Mouse (Mus musculus) forebrain, postnatal 0 days (tissue): ENCODE measurements around the gene Sumf2. TPM values are rescaled to one million over a fixed set of nuclear protein-coding genes. Genes with fewer than 3 reads are reported as not detected.
"Not testable (repeated sequence)": the region's sequence is repeated elsewhere in the genome, so short reads cannot be mapped to it uniquely, and the experiment has no call there.

Experiments
- ATAC-seq: fragments of 200-750 bp; cut with Nextera tagmentation; 2 replicates; pipeline ENCODE4 v1.8.0; 2017; ENCODE audit warnings: mild to moderate bottlenecking, moderate library complexity
- DNase-seq: peaks from one replicate; pipeline ENCODE4 v3.0.0-alpha.2; 2015
- H3K27ac ChIP-seq: fragments of 300-500 bp; sonication (generic); 2 replicates; pipeline ENCODE4 v1.5.1; 2014; ENCODE audit warnings: low read depth, mild to moderate bottlenecking, antibody characterized with exemption, low read length, moderate library complexity, mixed read lengths
- H3K27me3 ChIP-seq: fragments of 300-500 bp; sonication (generic); 2 replicates; pipeline ENCODE4 v1.6.1; 2014; ENCODE audit warnings: mild to moderate bottlenecking, low read length, mixed read lengths; ENCODE audit not compliant: insufficient read depth
- H3K36me3 ChIP-seq: fragments of 300-500 bp; sonication (generic); 2 replicates; pipeline ENCODE4 v1.6.1; 2014; ENCODE audit warnings: mild to moderate bottlenecking, moderate library complexity; ENCODE audit not compliant: insufficient read depth
- H3K4me1 ChIP-seq: fragments of 300-500 bp; sonication (generic); 2 replicates; pipeline ENCODE4 v1.6.1; 2014; ENCODE audit warnings: antibody characterized with exemption; ENCODE audit not compliant: insufficient read depth
- H3K4me2 ChIP-seq: fragments of 300-500 bp; sonication (generic); 2 replicates; pipeline ENCODE4 v1.6.1; 2014; ENCODE audit warnings: low read depth, mild to moderate bottlenecking, moderate library complexity
- H3K4me3 ChIP-seq: fragments of 300-500 bp; sonication (generic); 2 replicates; pipeline ENCODE4 v1.5.1; 2014; ENCODE audit warnings: low read depth, low read length, mixed read lengths
- H3K9ac ChIP-seq: fragments of 300-500 bp; sonication (generic); 2 replicates; pipeline ENCODE4 v1.6.1; 2014; ENCODE audit warnings: mild to moderate bottlenecking
- H3K9me3 ChIP-seq: fragments of 300-500 bp; sonication (generic); 2 replicates; pipeline ENCODE4 v1.6.1; 2016; ENCODE audit warnings: low read length
- CTCF ChIP-seq: sonication (generic); IDR thresholded peaks from 2 replicates; pipeline ENCODE4 v1.5.1; 2016; ENCODE audit warnings: antibody characterized with exemption, control low read depth, low read depth
- WGBS: fragments of 180-500 bp; shearing (Covaris S2); extraction: QIAGEN DNeasy Blood & Tissue Kit; methylation state at CpG from one replicate; pipeline ENCODE4 v1.1.7; 2014; 5-methylcytosine and 5-hydroxymethylcytosine counted together
- polyA plus RNA-seq: library from polyadenylated mRNA; unstranded; fragments of >200 nt; fragmentation: Nextera tagmentation; extraction: Ambion mirVana; gene quantifications from 2 replicates; pipeline ENCODE4 v1.2.1, GENCODE M21; 2015
- total RNA-seq: library from RNA; depleted of rRNA; stranded (reverse); fragments of >200 nt; gene quantifications from 2 replicates; pipeline ENCODE4 v1.2.3, GENCODE M21; 2014

Sumf2 gene
- total and polyA plus RNA-seq, 2 experiments from 2014 or later = 21.2 to 29.9 TPM

DNA sequence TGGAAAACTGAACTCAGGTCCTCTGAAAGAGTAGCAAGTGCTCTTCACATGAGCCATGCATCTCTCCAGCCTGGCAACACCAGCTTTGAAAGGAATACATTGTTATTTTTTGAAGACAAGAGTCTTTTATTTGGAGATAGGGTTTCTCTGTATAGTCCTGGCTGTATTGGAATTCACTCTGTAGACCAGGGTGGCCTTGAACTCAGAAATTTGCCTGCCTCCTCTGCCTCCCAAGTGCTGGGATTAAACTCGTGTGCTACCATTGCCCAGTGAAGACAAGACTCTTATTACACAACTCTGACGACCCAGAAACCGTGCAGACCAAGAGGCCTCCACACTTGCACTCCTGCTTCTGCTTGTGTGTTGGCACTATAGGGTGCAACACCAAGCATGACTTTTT is 33.1 kb downstream of the Sumf2 start:
- Histone ChIP-seq H3K36me3 (peaks cover 34% of the 10 kb centered on the region), H3K4me3 (no peak overlapping the region), H3K9me3 (no peaks in the 10 kb centered on the region), H3K9ac (no peak overlapping the region), H3K27ac (no peak overlapping the region), H3K27me3 (no peaks in the 10 kb centered on the region), H3K4me1 (no peaks in the 10 kb centered on the region), H3K4me2 (no peak overlapping the region)
- no peak for DNase-seq
- no peak for TF ChIP-seq CTCF
- no peak for ATAC-seq
- WGBS = 67% methylated on average over 3 of the region's 3 CpGs

DNA sequence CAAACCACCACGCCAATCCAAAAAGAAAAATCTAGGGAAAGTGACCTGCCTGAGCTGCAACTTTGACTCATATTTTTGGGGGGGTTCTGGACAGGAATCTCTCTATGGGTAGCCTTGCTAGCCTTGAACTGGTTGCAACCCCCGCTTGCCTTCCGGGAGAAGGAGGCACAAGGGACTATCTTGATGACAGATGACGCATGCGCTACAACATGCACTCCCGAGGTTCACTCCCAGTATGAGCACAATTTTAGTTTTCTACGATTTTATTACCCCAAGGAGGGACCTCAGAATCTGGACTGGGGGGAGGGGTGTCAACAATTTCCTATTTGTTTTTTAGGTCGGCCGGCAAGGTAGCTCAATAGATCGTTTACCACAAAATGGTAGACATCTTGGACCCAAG is 39.5 kb downstream of the Sumf2 start:
- Histone ChIP-seq H3K9ac (peak overlapping the region; percentile 86), H3K4me2 (peak overlapping the region; percentile 48), H3K9me3 (no peaks in the 10 kb centered on the region), H3K4me1 (peaks cover 6% of the 10 kb centered on the region; the same call in 1 of the 2 replicates), H3K27me3 (no peaks in the 10 kb centered on the region), H3K27ac (peak overlapping the region; percentile 94), H3K4me3 (peak overlapping the region; percentile 88), H3K36me3 (peaks cover 21% of the 10 kb centered on the region)
- TF ChIP-seq CTCF = no peak
- DNase-seq = peak; percentile 23
- 46% methylated on average over 10 of the region's 10 CpGs for WGBS
- ATAC-seq = no peak

DNA sequence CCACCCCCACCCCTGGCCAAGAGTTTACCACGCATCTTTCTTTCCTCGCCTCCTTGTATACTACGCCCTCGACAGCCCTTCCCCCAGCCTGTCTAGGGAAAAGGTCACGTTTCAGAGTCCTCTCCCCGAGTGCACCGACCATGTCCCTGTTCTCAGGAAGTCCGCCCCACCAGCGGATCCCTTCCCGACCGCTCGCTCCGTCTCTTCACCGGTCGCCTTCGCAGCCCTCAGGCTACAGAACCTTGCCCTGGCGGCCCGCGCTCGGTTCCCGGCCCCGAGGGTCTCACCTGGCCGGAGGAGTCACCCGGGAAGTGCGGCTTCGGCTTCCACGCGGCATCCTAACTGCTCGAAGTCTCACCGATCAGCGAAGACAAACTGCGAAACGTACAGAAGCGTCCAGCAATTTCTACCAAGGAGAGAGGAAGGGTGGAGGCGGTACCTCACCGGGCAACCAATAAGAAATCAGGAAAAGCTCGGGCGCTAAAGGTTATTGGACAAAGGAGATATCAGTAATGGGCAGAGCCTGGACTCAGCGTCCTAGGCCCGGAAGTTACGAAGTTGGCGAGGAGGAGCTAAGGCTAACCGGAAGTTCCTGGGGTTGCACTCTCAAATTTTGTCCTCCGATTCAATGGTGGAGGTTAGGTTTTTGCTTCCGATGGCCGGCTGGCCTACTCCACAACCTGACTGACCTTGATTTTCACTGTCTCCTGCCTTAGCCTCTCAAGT is 40.3 kb downstream of the Sumf2 start, which contains the start of gene Chchd2:
Gene Chchd2, minus strand, starts transcription at position 560 of the 726 bp plus-strand sequence.
- Histone ChIP-seq H3K9me3 (no peaks in the 10 kb centered on the region), H3K4me1 (peaks cover 6% of the 10 kb centered on the region; the same call in 1 of the 2 replicates), H3K4me3 (peak within 1 kb of the TSS; percentile 88), H3K4me2 (peak within 1 kb of the TSS; percentile 49), H3K27ac (peak within 1 kb of the TSS; percentile 94), H3K27me3 (no peaks in the 10 kb centered on the region), H3K9ac (peak within 1 kb of the TSS; percentile 86), H3K36me3 (peaks cover 13% of the 10 kb centered on the region)
- no peak for TF ChIP-seq CTCF
- WGBS = under 1% methylated on average over 46 of the region's 46 CpGs
- DNase-seq = peak; percentile 98
- peak; percentile 100 for ATAC-seq

DNA sequence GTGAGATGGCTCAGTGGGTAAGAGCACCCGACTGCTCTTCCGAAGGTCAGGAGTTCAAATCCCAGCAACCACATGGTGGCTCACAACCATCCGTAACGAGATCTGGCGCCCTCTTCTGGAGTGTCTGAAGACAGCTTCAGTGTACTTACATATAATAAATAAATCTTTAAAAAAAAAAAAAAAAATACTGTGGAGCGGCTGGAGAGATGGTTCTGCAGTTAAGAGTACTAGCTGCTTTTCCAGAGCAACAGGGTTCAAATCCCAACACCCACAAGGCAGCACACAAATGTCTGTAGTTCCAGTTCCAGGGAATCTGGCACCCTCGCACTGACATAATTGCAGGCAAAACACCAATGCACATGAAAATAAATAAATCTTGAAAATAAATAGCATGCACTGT is 43.6 kb downstream of the Sumf2 start:
- ATAC-seq, H3K4me1 ChIP-seq: not testable (repeated sequence)
- WGBS = 87% methylated on average over 4 of the region's 7 CpGs

DNA sequence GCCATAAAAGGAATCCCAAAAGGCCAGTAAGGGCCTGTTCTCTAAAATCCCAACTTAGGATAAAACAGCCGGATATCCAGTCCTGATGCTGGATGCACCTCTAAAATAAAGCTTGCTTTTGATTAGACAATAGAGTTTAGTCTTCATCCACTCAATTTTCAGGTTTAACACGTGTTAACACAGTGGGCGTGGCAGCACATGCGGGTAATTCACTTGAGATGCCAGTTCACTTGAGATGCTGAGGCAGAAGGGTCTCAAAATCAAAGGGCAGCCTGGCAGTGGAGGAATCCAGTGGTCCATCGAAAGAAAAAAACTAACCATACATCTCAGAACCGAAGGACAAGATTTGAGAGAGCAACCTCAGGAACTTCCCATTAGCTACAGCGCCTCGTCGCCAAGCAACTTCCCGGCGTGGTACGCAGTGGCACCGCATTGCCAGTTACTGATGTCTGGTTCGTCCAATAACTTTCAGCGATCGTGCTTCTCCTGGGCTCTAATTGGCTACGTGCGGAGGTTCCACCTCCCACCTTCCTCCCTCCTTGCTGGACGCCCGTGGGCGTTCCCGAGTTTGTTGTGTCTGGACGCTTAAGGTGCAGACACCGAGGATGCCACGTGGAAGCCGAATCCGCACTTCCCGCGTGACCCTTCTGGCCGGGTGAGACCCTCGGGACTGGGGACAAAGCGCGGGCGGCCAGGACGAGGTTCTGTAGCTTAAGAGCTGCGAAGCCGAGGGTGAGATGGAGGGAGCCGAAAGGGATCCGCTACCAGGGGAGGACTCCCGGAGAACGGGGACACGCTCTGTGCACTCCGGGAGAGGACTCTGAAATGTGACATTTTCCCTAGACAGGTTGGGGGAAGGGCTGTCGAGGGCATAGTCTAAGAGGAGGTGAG is 48.7 kb downstream of the Sumf2 start, which contains the start of gene Zbed5:
Gene Zbed5, plus strand, starts transcription at position 526 of the 891 bp plus-strand sequence.
- Histone ChIP-seq H3K27me3 (no peaks in the 10 kb centered on the region), H3K9ac (peak within 1 kb of the TSS; percentile 63), H3K36me3 (no peaks in the 10 kb centered on the region), H3K4me1 (peaks cover 5% of the 10 kb centered on the region; the same call in 1 of the 2 replicates), H3K4me3 (peak within 1 kb of the TSS; percentile 80), H3K27ac (0 out of 2 replicates have a peak within 1 kb of the TSS, but pooled peaks have one; percentile 62), H3K4me2 (peak within 1 kb of the TSS; percentile 81), H3K9me3 (no peaks in the 10 kb centered on the region)
- TF ChIP-seq CTCF = no peak; the same call in 1 of the 2 replicates
- WGBS = 3% methylated on average over 44 of the region's 44 CpGs
- DNase-seq (peak; percentile 96), ATAC-seq (peak; percentile 100)

More for the DNA sequence above, 43.6 kb downstream of the Sumf2 start:
- H3K4me3 ChIP-seq, DNase-seq, H3K9me3 ChIP-seq, H3K36me3 ChIP-seq, H3K27ac ChIP-seq, H3K4me2 ChIP-seq, H3K27me3 ChIP-seq, H3K9ac ChIP-seq: not testable (repeated sequence)

GRCm38 (mm10) chr5:129898449-129898848 is 51.7 kb downstream of the Sumf2 start, which contains the start of gene Phkg1:
TSS of gene Phkg1 (minus strand) at chr5:129898549.
- WGBS = 93% methylated on average over 1 of the region's 1 CpGs
- Histone ChIP-seq H3K9me3 (no peaks in the 10 kb centered on the region), H3K27me3 (no peaks in the 10 kb centered on the region), H3K9ac (no peak within 1 kb of the TSS), H3K4me3 (no peak within 1 kb of the TSS), H3K36me3 (peaks cover 18% of the 10 kb centered on the region), H3K27ac (no peak within 1 kb of the TSS), H3K4me2 (no peak within 1 kb of the TSS), H3K4me1 (peaks cover 5% of the 10 kb centered on the region; the same call in 1 of the 2 replicates)
- no peak for TF ChIP-seq CTCF
- no peak for ATAC-seq
- no peak for DNase-seq
